Mouse (Mus musculus): Measurements from ENCODE around the gene Cacna1e. TPM values are rescaled to one million over a fixed set of nuclear protein-coding genes. Genes with fewer than 3 reads are reported as not detected.

Cacna1e gene
- polyA plus RNA-seq, 1 experiment from 2014 or later: 0.12 TPM

- no peaks in the 10 kb centered on the region for H3K36me3 ChIP-seq
- ATAC-seq (ENCODE audit: extremely low read depth, insufficient number of reproducible peaks, low FRiP score, low TSS enrichment): no peak
- peak overlapping the region; percentile 59 for H3K4me3 ChIP-seq
- H3K27ac ChIP-seq (replicated peaks): no peak overlapping the region
- peaks cover 14% of the 10 kb centered on the region for H3K4me1 ChIP-seq
- H3K27me3 ChIP-seq (replicated peaks): peaks cover 52% of the 10 kb centered on the region
- WGBS: 6% methylated on average over 18 of the region's 18 CpGs
- H3K9ac ChIP-seq: peak overlapping the region; percentile 70
- H3K9me3 ChIP-seq: no peaks in the 10 kb centered on the region
- peak overlapping the region; percentile 81 for H3K4me2 ChIP-seq
These were observed 607 bp downstream of the Cacna1e start for GRCm38 (mm10) chr1:154883596-154884191.

- WGBS: 68% methylated on average over 1 of the region's 1 CpGs
- no peaks in the 10 kb centered on the region for H3K36me3 ChIP-seq
- H3K4me3 ChIP-seq: no peak overlapping the region
- no peaks in the 10 kb centered on the region for H3K4me1 ChIP-seq
- H3K9me3 ChIP-seq: no peaks in the 10 kb centered on the region
- ATAC-seq (ENCODE audit: extremely low read depth, insufficient number of reproducible peaks, low FRiP score, low TSS enrichment): no peak
- no peaks in the 10 kb centered on the region for H3K27me3 ChIP-seq (replicated peaks)
- H3K4me2 ChIP-seq: no peak overlapping the region
- no peak overlapping the region for H3K27ac ChIP-seq (replicated peaks)
- no peak overlapping the region for H3K9ac ChIP-seq
These were observed 18.3 kb downstream of the Cacna1e start for GRCm38 (mm10) chr1:154865981-154866380.

- Histone ChIP-seq H3K4me3 (no peak overlapping the region), H3K9ac (no peak overlapping the region), H3K36me3 (no peaks in the 10 kb centered on the region), H3K4me1 (no peaks in the 10 kb centered on the region), H3K27ac (replicated peaks) (no peak overlapping the region), H3K4me2 (no peak overlapping the region), H3K27me3 (replicated peaks) (no peaks in the 10 kb centered on the region), H3K9me3 (no peaks in the 10 kb centered on the region)
- 56% methylated on average over 9 of the region's 9 CpGs for WGBS
- ATAC-seq (ENCODE audit: extremely low read depth, insufficient number of reproducible peaks, low FRiP score, low TSS enrichment): no peak
These were observed 22.9 kb downstream of the Cacna1e start for GRCm38 (mm10) chr1:154861416-154861815.

- H3K9ac ChIP-seq: no peak overlapping the region
- no peaks in the 10 kb centered on the region for H3K4me1 ChIP-seq
- no peak overlapping the region for H3K4me2 ChIP-seq
- no peaks in the 10 kb centered on the region for H3K9me3 ChIP-seq
- H3K4me3 ChIP-seq: no peak overlapping the region
- ATAC-seq (ENCODE audit: extremely low read depth, insufficient number of reproducible peaks, low FRiP score, low TSS enrichment): no peak
- no peaks in the 10 kb centered on the region for H3K36me3 ChIP-seq
- no peaks in the 10 kb centered on the region for H3K27me3 ChIP-seq (replicated peaks)
- WGBS: 77% methylated on average over 3 of the region's 3 CpGs
- H3K27ac ChIP-seq (replicated peaks): no peak overlapping the region
These were observed 29.7 kb downstream of the Cacna1e start for GRCm38 (mm10) chr1:154854564-154854963.

- no peak overlapping the region for H3K4me3 ChIP-seq
- H3K4me1 ChIP-seq: no peaks in the 10 kb centered on the region
- H3K27ac ChIP-seq (replicated peaks): no peak overlapping the region
- peaks cover 3% of the 10 kb centered on the region; the same call in 1 of the 2 replicates for H3K27me3 ChIP-seq (replicated peaks)
- no peaks in the 10 kb centered on the region for H3K36me3 ChIP-seq
- H3K9ac ChIP-seq: no peak overlapping the region
- no peak overlapping the region for H3K4me2 ChIP-seq
- 81% methylated on average over 6 of the region's 6 CpGs for WGBS
- H3K9me3 ChIP-seq: no peaks in the 10 kb centered on the region
- ATAC-seq (ENCODE audit: extremely low read depth, insufficient number of reproducible peaks, low FRiP score, low TSS enrichment): no peak
These were observed 33.6 kb downstream of the Cacna1e start for GRCm38 (mm10) chr1:154850515-154851287.

- H3K9ac ChIP-seq: no peak overlapping the region
- no peak overlapping the region for H3K4me2 ChIP-seq
- H3K27ac ChIP-seq (replicated peaks): no peak overlapping the region
- 71% methylated on average over 6 of the region's 6 CpGs for WGBS
- ATAC-seq (ENCODE audit: extremely low read depth, insufficient number of reproducible peaks, low FRiP score, low TSS enrichment): no peak
- no peaks in the 10 kb centered on the region for H3K36me3 ChIP-seq
- peaks cover 10% of the 10 kb centered on the region; the same call in 1 of the 2 replicates for H3K27me3 ChIP-seq (replicated peaks)
- no peaks in the 10 kb centered on the region for H3K4me1 ChIP-seq
- no peaks in the 10 kb centered on the region for H3K9me3 ChIP-seq
- H3K4me3 ChIP-seq: no peak overlapping the region
These were observed 35.4 kb downstream of the Cacna1e start for GRCm38 (mm10) chr1:154848683-154849579.

- Histone ChIP-seq H3K36me3 (no peaks in the 10 kb centered on the region), H3K27me3 (replicated peaks) (peaks cover 10% of the 10 kb centered on the region), H3K4me3 (no peak overlapping the region), H3K9me3 (no peaks in the 10 kb centered on the region), H3K4me2 (no peak overlapping the region), H3K27ac (replicated peaks) (no peak overlapping the region), H3K9ac (no peak overlapping the region), H3K4me1 (peaks cover 7% of the 10 kb centered on the region)
- ATAC-seq (ENCODE audit: extremely low read depth, insufficient number of reproducible peaks, low FRiP score, low TSS enrichment): no peak
- WGBS: 82% methylated on average over 2 of the region's 2 CpGs
These were observed 37.4 kb downstream of the Cacna1e start for GRCm38 (mm10) chr1:154846900-154847299.

GRCm38 (mm10) chr1:154843427-154843826 lies 40.9 kb downstream of the Cacna1e start:
- ATAC-seq (ENCODE audit: extremely low read depth, insufficient number of reproducible peaks, low FRiP score, low TSS enrichment): no peak
- Histone ChIP-seq H3K36me3 (no peaks in the 10 kb centered on the region), H3K4me2 (no peak overlapping the region), H3K9me3 (no peaks in the 10 kb centered on the region), H3K4me3 (no peak overlapping the region), H3K27me3 (replicated peaks) (peaks cover 10% of the 10 kb centered on the region), H3K4me1 (peaks cover 7% of the 10 kb centered on the region), H3K9ac (no peak overlapping the region), H3K27ac (replicated peaks) (no peak overlapping the region)
- WGBS: 69% methylated on average over 2 of the region's 2 CpGs

GRCm38 (mm10) chr1:154842336-154842735 lies 42.0 kb downstream of the Cacna1e start:
- H3K27me3 ChIP-seq (replicated peaks): peaks cover 17% of the 10 kb centered on the region
- no peak overlapping the region for H3K4me3 ChIP-seq
- H3K9ac ChIP-seq: no peak overlapping the region
- H3K4me2 ChIP-seq: no peak overlapping the region
- H3K9me3 ChIP-seq: no peaks in the 10 kb centered on the region
- H3K36me3 ChIP-seq: no peaks in the 10 kb centered on the region
- WGBS: 67% methylated on average over 5 of the region's 5 CpGs
- no peak overlapping the region for H3K27ac ChIP-seq (replicated peaks)
- H3K4me1 ChIP-seq: peaks cover 7% of the 10 kb centered on the region
- ATAC-seq (ENCODE audit: extremely low read depth, insufficient number of reproducible peaks, low FRiP score, low TSS enrichment): no peak

GRCm38 (mm10) chr1:154841057-154841630 lies 43.2 kb downstream of the Cacna1e start:
- ATAC-seq (ENCODE audit: extremely low read depth, insufficient number of reproducible peaks, low FRiP score, low TSS enrichment): no peak
- Histone ChIP-seq H3K36me3 (no peaks in the 10 kb centered on the region), H3K9ac (no peak overlapping the region), H3K27ac (replicated peaks) (no peak overlapping the region), H3K4me2 (no peak overlapping the region), H3K27me3 (replicated peaks) (peaks cover 28% of the 10 kb centered on the region), H3K9me3 (no peaks in the 10 kb centered on the region), H3K4me1 (peaks cover 7% of the 10 kb centered on the region), H3K4me3 (no peak overlapping the region)
- WGBS: 64% methylated on average over 6 of the region's 6 CpGs

GRCm38 (mm10) chr1:154839272-154839671 lies 45.0 kb downstream of the Cacna1e start:
- H3K36me3 ChIP-seq: no peaks in the 10 kb centered on the region
- no peak overlapping the region for H3K4me2 ChIP-seq
- WGBS: 71% methylated on average over 4 of the region's 4 CpGs
- no peaks in the 10 kb centered on the region for H3K9me3 ChIP-seq
- no peak overlapping the region for H3K9ac ChIP-seq
- H3K4me3 ChIP-seq: no peak overlapping the region
- peaks cover 22% of the 10 kb centered on the region for H3K4me1 ChIP-seq
- ATAC-seq (ENCODE audit: extremely low read depth, insufficient number of reproducible peaks, low FRiP score, low TSS enrichment): no peak
- H3K27me3 ChIP-seq (replicated peaks): peaks cover 19% of the 10 kb centered on the region
- H3K27ac ChIP-seq (replicated peaks): no peak overlapping the region

Measured in heart, embryonic 13.5 days (tissue).